15 mouse cellular contexts compared by ENCODE assay signal in the genomic region with DNA sequence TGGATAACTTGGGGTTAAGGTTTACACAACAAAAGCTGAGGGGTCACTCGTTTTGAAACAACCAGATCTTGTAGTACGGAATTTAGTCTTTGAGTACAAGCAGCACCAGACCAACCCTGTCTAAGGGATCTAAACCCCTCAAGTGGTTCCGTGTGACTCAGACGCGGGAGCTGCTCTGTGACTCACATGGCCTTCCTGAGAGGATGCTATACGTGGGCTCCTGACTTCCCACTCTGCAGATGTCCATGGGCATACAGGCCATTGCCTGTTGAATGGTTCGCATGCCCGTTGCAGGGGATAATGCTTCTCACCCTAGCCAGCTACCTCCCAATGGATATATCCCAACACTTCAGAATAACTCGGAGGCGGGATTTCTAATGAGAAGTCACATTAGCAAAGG.
"Had no signal": no experiment of that assay in that cellular context is flagged by ENCODE, and none has a peak within 500 bp of the region (broad histone marks: within the 10 kb centered on the region; RNA-seq: fewer than 3 reads in every experiment).

No protein-coding gene starts in this region.

- ATAC-seq: hindbrain, embryonic 16.5 days; inflammation-experienced regulatory T-cells, adult 6 months; intestine, embryonic 15.5 days; intestine, postnatal 0 days had no signal

- DNase-seq: gastrocnemius, postnatal 14 days; gastrocnemius, postnatal 36 days; heart, adult 18-20 months; heart, postnatal 10 days; heart, postnatal 4 days; kidney, adult 18-20 months; kidney, adult 8-10 months; kidney, postnatal 10 days; kidney, postnatal 25 days; kidney, postnatal 4 days; liver had no signal
